Mouse (Mus musculus) intestine, embryonic 16.5 days (tissue): Measurements from ENCODE around the gene Tmem200a. TPM values are rescaled to one million over a fixed set of nuclear protein-coding genes. Genes with fewer than 3 reads are reported as not detected.

Experiments used
- polyA plus RNA-seq: library from polyadenylated mRNA; unstranded; fragments of >200 nt; fragmentation: Nextera tagmentation; extraction: Ambion mirVana; gene quantifications from 2 replicates; pipeline ENCODE4 v1.2.1, GENCODE M21; 2015

Tmem200a gene
- polyA plus RNA-seq, 1 experiment from 2014 or later, result 4.5 TPM

Other genes starting within 250 kb of the Tmem200a start
- 0.20 TPM in 1 of 2 replicates, not detected in the other for gene Gm9767, start 797 bp downstream of the Tmem200a start, polyA plus RNA-seq
- gene Samd3, start 150.7 kb upstream of the Tmem200a start, polyA plus RNA-seq, result not detected in 2 replicates